Mouse (Mus musculus) heart, embryonic 11.5 days (tissue): ENCODE data around the gene Mov10. TPM values are rescaled to one million over a fixed set of nuclear protein-coding genes. Genes with fewer than 3 reads are reported as not detected.
"Not testable (repeated sequence)": the region's sequence is repeated elsewhere in the genome, so short reads cannot be mapped to it uniquely, and the experiment has no call there.

Source experiments
- ATAC-seq: fragments of 200-750 bp; cut with Nextera tagmentation; replicated peaks from 2 replicates; pipeline ENCODE4 v1.8.0; 2017; ENCODE audit warnings: moderate library complexity; ENCODE audit not compliant: insufficient number of reproducible peaks, low FRiP score, low TSS enrichment
- H3K27ac ChIP-seq: fragments of 300-500 bp; sonication (generic); 2 replicates; pipeline ENCODE4 v1.5.1; 2014; ENCODE audit warnings: mild to moderate bottlenecking, low read depth, low read length
- H3K27me3 ChIP-seq: fragments of 300-500 bp; sonication (generic); 2 replicates; pipeline ENCODE4 v1.6.1; 2014; ENCODE audit warnings: mild to moderate bottlenecking, low read length, mixed read lengths; ENCODE audit not compliant: control insufficient read depth, insufficient read depth
- H3K36me3 ChIP-seq: fragments of 300-500 bp; sonication (generic); 2 replicates; pipeline ENCODE4 v1.6.1; 2014; ENCODE audit warnings: mild to moderate bottlenecking, low read length, moderate library complexity, mixed read lengths; ENCODE audit not compliant: control insufficient read depth, insufficient read depth
- H3K4me1 ChIP-seq: fragments of 300-500 bp; sonication (generic); 2 replicates; pipeline ENCODE4 v1.6.1; 2014; ENCODE audit warnings: low read length; ENCODE audit not compliant: control insufficient read depth, insufficient read depth
- H3K4me2 ChIP-seq: fragments of 300-500 bp; sonication (generic); 2 replicates; pipeline ENCODE4 v1.6.1; 2014; ENCODE audit warnings: mild to moderate bottlenecking, moderate library complexity
- H3K4me3 ChIP-seq: fragments of 300-500 bp; sonication (generic); 2 replicates; pipeline ENCODE4 v1.5.1; 2014; ENCODE audit warnings: low read depth, low read length
- H3K9ac ChIP-seq: fragments of 300-500 bp; sonication (generic); 2 replicates; pipeline ENCODE4 v1.6.1; 2014; ENCODE audit warnings: mild to moderate bottlenecking, low read depth, low read length, moderate library complexity
- H3K9me3 ChIP-seq: fragments of 300-500 bp; sonication (generic); replicated peaks from 2 replicates; pipeline ENCODE4 v1.6.1; 2016; ENCODE audit warnings: low read length; ENCODE audit not compliant: control insufficient read depth
- WGBS: fragments of 180-500 bp; shearing (Covaris S2); extraction: QIAGEN DNeasy Blood & Tissue Kit; methylation state at CpG from one replicate; pipeline ENCODE4 v1.1.7; 2014; ENCODE audit not compliant: insufficient replicate concordance; 5-methylcytosine and 5-hydroxymethylcytosine counted together
- polyA plus RNA-seq: library from polyadenylated mRNA; unstranded; fragments of >200 nt; fragmentation: Nextera tagmentation; extraction: Ambion mirVana; gene quantifications from 2 replicates; pipeline ENCODE4 v1.2.1, GENCODE M21; 2014

Mov10 gene
- 35.7 and 41.2 TPM in 2 replicates for polyA plus RNA-seq

GRCm38 (mm10) chr3:104817991-104818748 is at the start of gene Mov10:
Gene Mov10 (minus strand): TSS chr3:104818563.
- Histone ChIP-seq H3K36me3 (peaks cover 3% of the 10 kb centered on the region; the same call in 1 of the 2 replicates), H3K4me3 (peak within 1 kb of the TSS; percentile 95), H3K4me1 (peaks cover 20% of the 10 kb centered on the region), H3K9me3 (no peaks in the 10 kb centered on the region), H3K9ac (peak within 1 kb of the TSS; percentile 97), H3K27me3 (no peaks in the 10 kb centered on the region), H3K27ac (peak within 1 kb of the TSS; percentile 96), H3K4me2 (peak within 1 kb of the TSS; percentile 79)
- peak; percentile 83 for ATAC-seq
- WGBS, result under 1% methylated on average over 40 of the region's 40 CpGs

- H3K4me1 ChIP-seq, result peaks cover 18% of the 10 kb centered on the region
- not testable (repeated sequence) for H3K9me3 ChIP-seq, H3K27me3 ChIP-seq, ATAC-seq, H3K4me3 ChIP-seq, H3K27ac ChIP-seq, H3K4me2 ChIP-seq, H3K36me3 ChIP-seq, H3K9ac ChIP-seq
Measured at GRCm38 (mm10) chr3:104866674-104867073, 48.3 kb upstream of the Mov10 start.

GRCm38 (mm10) chr3:104865341-104865788 is 47.0 kb upstream of the Mov10 start:
- Histone ChIP-seq H3K4me2 (peak overlapping the region; percentile 84), H3K9ac (peak overlapping the region; percentile 99), H3K4me1 (peaks cover 18% of the 10 kb centered on the region), H3K27ac (peak overlapping the region; percentile 98), H3K9me3 (no peaks in the 10 kb centered on the region), H3K4me3 (peak overlapping the region; percentile 97), H3K36me3 (no peaks in the 10 kb centered on the region; the same call in 1 of the 2 replicates), H3K27me3 (no peaks in the 10 kb centered on the region)
- under 1% methylated on average over 12 of the region's 12 CpGs for WGBS
- no peak for ATAC-seq

- peak overlapping the region; percentile 84 for H3K4me2 ChIP-seq
- peak overlapping the region; percentile 97 for H3K4me3 ChIP-seq
- H3K36me3 ChIP-seq, result no peaks in the 10 kb centered on the region; the same call in 1 of the 2 replicates
- under 1% methylated on average over 48 of the region's 48 CpGs for WGBS
- H3K27me3 ChIP-seq, result no peaks in the 10 kb centered on the region
- H3K9ac ChIP-seq, result peak overlapping the region; percentile 99
- H3K27ac ChIP-seq, result peak overlapping the region; percentile 98
- no peaks in the 10 kb centered on the region for H3K9me3 ChIP-seq
- peak; percentile 83 for ATAC-seq
- peaks cover 18% of the 10 kb centered on the region for H3K4me1 ChIP-seq
Measured at GRCm38 (mm10) chr3:104864651-104865340, 46.4 kb upstream of the Mov10 start.

- Histone ChIP-seq H3K4me3 (peak within 1 kb of the TSS; percentile 97), H3K9ac (peak within 1 kb of the TSS; percentile 99), H3K27ac (peak within 1 kb of the TSS; percentile 98), H3K9me3 (no peaks in the 10 kb centered on the region), H3K4me1 (peaks cover 23% of the 10 kb centered on the region), H3K4me2 (peak within 1 kb of the TSS; percentile 84), H3K27me3 (no peaks in the 10 kb centered on the region), H3K36me3 (no peaks in the 10 kb centered on the region; the same call in 1 of the 2 replicates)
- under 1% methylated on average over 43 of the region's 43 CpGs for WGBS
- ATAC-seq, result peak; percentile 92
Measured at GRCm38 (mm10) chr3:104863786-104864650, 45.7 kb upstream of the Mov10 start, which contains the start of the genes St7l and Capza1. Gene St7l (plus strand): TSS chr3:104864005. Gene Capza1 (minus strand): TSS chr3:104864505.

GRCm38 (mm10) chr3:104858560-104858959 is 40.2 kb upstream of the Mov10 start:
- Histone ChIP-seq H3K4me1 (peaks cover 13% of the 10 kb centered on the region), H3K9ac (no peak overlapping the region), H3K9me3 (no peaks in the 10 kb centered on the region), H3K27ac (no peak overlapping the region), H3K27me3 (no peaks in the 10 kb centered on the region), H3K36me3 (peaks cover 9% of the 10 kb centered on the region), H3K4me2 (no peak overlapping the region), H3K4me3 (no peak overlapping the region)
- WGBS, result 89% methylated on average over 1 of the region's 1 CpGs
- no peak for ATAC-seq

- Histone ChIP-seq H3K27ac (no peak overlapping the region), H3K4me2 (no peak overlapping the region)
Measured at GRCm38 (mm10) chr3:104856106-104856505, 37.7 kb upstream of the Mov10 start.

GRCm38 (mm10) chr3:104854866-104855265 is 36.5 kb upstream of the Mov10 start:
- H3K36me3 ChIP-seq, result peaks cover 9% of the 10 kb centered on the region
- H3K9me3 ChIP-seq, result no peaks in the 10 kb centered on the region
- 0 out of 2 replicates have a peak overlapping the region, but pooled peaks have one; percentile 16 for H3K9ac ChIP-seq
- no peaks in the 10 kb centered on the region for H3K27me3 ChIP-seq
- H3K4me2 ChIP-seq, result no peak overlapping the region
- peaks cover 5% of the 10 kb centered on the region; the same call in 1 of the 2 replicates for H3K4me1 ChIP-seq
- no peak for ATAC-seq
- H3K27ac ChIP-seq, result no peak overlapping the region
- no peak overlapping the region for H3K4me3 ChIP-seq

More at GRCm38 (mm10) chr3:104856106-104856505, 37.7 kb upstream of the Mov10 start:
- peaks cover 5% of the 10 kb centered on the region; the same call in 1 of the 2 replicates for H3K4me1 ChIP-seq
- H3K36me3 ChIP-seq, result peaks cover 9% of the 10 kb centered on the region
- H3K9ac ChIP-seq, result no peak overlapping the region
- no peak for ATAC-seq
- H3K4me3 ChIP-seq, result no peak overlapping the region
- WGBS, result 48% methylated on average over 1 of the region's 1 CpGs
- no peaks in the 10 kb centered on the region for H3K27me3 ChIP-seq
- no peaks in the 10 kb centered on the region for H3K9me3 ChIP-seq
